Mouse (Mus musculus) megakaryocyte, embryonic 14.5 days (primary cell): ENCODE results near the gene Atp6v1g2. TPM values are rescaled to one million over a fixed set of nuclear protein-coding genes. Genes with fewer than 3 reads are reported as not detected.

Source experiments
- H3K27me3 ChIP-seq: replicated peaks from 2 replicates; pipeline ENCODE3; 2012; ENCODE audit warnings: inconsistent platforms
- H3K36me3 ChIP-seq: replicated peaks from 2 replicates; pipeline ENCODE3; 2012; ENCODE audit warnings: low read length, inconsistent platforms, mixed read lengths
- H3K4me1 ChIP-seq: 2 replicates; pipeline ENCODE4 v1.6.1; 2012; ENCODE audit warnings: inconsistent platforms
- H3K4me3 ChIP-seq: replicated peaks from 2 replicates; pipeline ENCODE3; 2012; ENCODE audit warnings: moderate library complexity, mild to moderate bottlenecking, inconsistent platforms
- H3K9me3 ChIP-seq: 2 replicates; pipeline ENCODE4 v1.6.1; 2012; ENCODE audit warnings: inconsistent platforms
- FLI1 ChIP-seq: IDR thresholded peaks from 2 replicates; pipeline ENCODE4 v1.6.1; 2012; ENCODE audit warnings: low read length, inconsistent platforms, mixed read lengths
- GATA1 ChIP-seq: IDR thresholded peaks from 3 replicates; pipeline ENCODE4 v1.6.1; 2012; ENCODE audit warnings: mixed read lengths, low read length, inconsistent platforms, borderline replicate concordance
- polyA plus RNA-seq: library from polyadenylated mRNA; stranded (reverse); fragments of >175 nt; gene quantifications from 2 replicates; pipeline ENCODE4 v1.2.3, GENCODE M21; 2012; ENCODE audit warnings: low replicate concordance; ENCODE audit not compliant: insufficient read depth

The Atp6v1g2 gene
- polyA plus RNA-seq, 1 experiment = 0.86 TPM

GRCm38 (mm10) chr17:35193881-35194843, 39.3 kb upstream of the Atp6v1g2 start, which contains the start of gene Ltb:
Ltb (plus strand) TSS chr17:35194439.
- Histone ChIP-seq H3K4me1 (peaks cover 89% of the 10 kb centered on the region), H3K36me3 (peaks cover 6% of the 10 kb centered on the region), H3K9me3 (no peaks in the 10 kb centered on the region), H3K4me3 (peak within 1 kb of the TSS; percentile 97), H3K27me3 (no peaks in the 10 kb centered on the region)
- TF ChIP-seq FLI1 (no peak), GATA1 (no peak)

- Histone ChIP-seq H3K4me3 (peak overlapping the region; percentile 97), H3K27me3 (no peaks in the 10 kb centered on the region), H3K36me3 (peaks cover 13% of the 10 kb centered on the region), H3K9me3 (no peaks in the 10 kb centered on the region), H3K4me1 (peaks cover 89% of the 10 kb centered on the region)
- TF ChIP-seq FLI1 (no peak), GATA1 (no peak)
Measured at GRCm38 (mm10) chr17:35194844-35195630, 38.4 kb upstream of the Atp6v1g2 start.

GRCm38 (mm10) chr17:35195631-35196320, 37.7 kb upstream of the Atp6v1g2 start:
- H3K9me3 ChIP-seq = no peaks in the 10 kb centered on the region
- H3K4me3 ChIP-seq = peak overlapping the region; percentile 97
- peaks cover 89% of the 10 kb centered on the region for H3K4me1 ChIP-seq
- TF ChIP-seq FLI1 (no peak), GATA1 (no peak)
- H3K36me3 ChIP-seq = peaks cover 16% of the 10 kb centered on the region
- H3K27me3 ChIP-seq = no peaks in the 10 kb centered on the region

- peaks cover 89% of the 10 kb centered on the region for H3K4me1 ChIP-seq
- H3K9me3 ChIP-seq = no peaks in the 10 kb centered on the region
- H3K36me3 ChIP-seq = peaks cover 16% of the 10 kb centered on the region
- H3K27me3 ChIP-seq = no peaks in the 10 kb centered on the region
- TF ChIP-seq FLI1 = no peak
- no peak for TF ChIP-seq GATA1
- peak overlapping the region; percentile 97 for H3K4me3 ChIP-seq
Measured at GRCm38 (mm10) chr17:35196321-35196641, 37.2 kb upstream of the Atp6v1g2 start.

GRCm38 (mm10) chr17:35197126-35197525, 36.3 kb upstream of the Atp6v1g2 start:
- H3K4me1 ChIP-seq = peaks cover 89% of the 10 kb centered on the region
- no peaks in the 10 kb centered on the region for H3K27me3 ChIP-seq

GRCm38 (mm10) chr17:35198029-35198428, 35.4 kb upstream of the Atp6v1g2 start:
- TF ChIP-seq FLI1 (no peak), GATA1 (no peak)
- Histone ChIP-seq H3K9me3 (no peaks in the 10 kb centered on the region), H3K27me3 (no peaks in the 10 kb centered on the region), H3K4me3 (no peak overlapping the region), H3K4me1 (peaks cover 93% of the 10 kb centered on the region), H3K36me3 (peaks cover 16% of the 10 kb centered on the region)

More at GRCm38 (mm10) chr17:35197126-35197525, 36.3 kb upstream of the Atp6v1g2 start:
- TF ChIP-seq GATA1 (no peak), FLI1 (no peak)
- H3K36me3 ChIP-seq = peaks cover 16% of the 10 kb centered on the region
- H3K4me3 ChIP-seq = peak overlapping the region; percentile 97
- H3K9me3 ChIP-seq = no peaks in the 10 kb centered on the region

GRCm38 (mm10) chr17:35198946-35199345, 34.5 kb upstream of the Atp6v1g2 start:
- Histone ChIP-seq H3K4me1 (peaks cover 89% of the 10 kb centered on the region), H3K27me3 (peaks cover 7% of the 10 kb centered on the region)
- no peak for TF ChIP-seq GATA1
- no peak for TF ChIP-seq FLI1

GRCm38 (mm10) chr17:35200398-35200797, 33.1 kb upstream of the Atp6v1g2 start:
- Histone ChIP-seq H3K4me3 (peak overlapping the region; percentile 95), H3K36me3 (peaks cover 16% of the 10 kb centered on the region), H3K4me1 (peaks cover 89% of the 10 kb centered on the region), H3K9me3 (no peaks in the 10 kb centered on the region), H3K27me3 (peaks cover 15% of the 10 kb centered on the region)
- TF ChIP-seq GATA1 (no peak), FLI1 (no peak; the same call in 1 of the 2 replicates)

More at GRCm38 (mm10) chr17:35198946-35199345, 34.5 kb upstream of the Atp6v1g2 start:
- Histone ChIP-seq H3K36me3 (peaks cover 16% of the 10 kb centered on the region), H3K9me3 (no peaks in the 10 kb centered on the region), H3K4me3 (peak overlapping the region; percentile 55)

GRCm38 (mm10) chr17:35201128-35201527, 32.3 kb upstream of the Atp6v1g2 start:
- Histone ChIP-seq H3K27me3 (peaks cover 15% of the 10 kb centered on the region), H3K4me1 (peaks cover 82% of the 10 kb centered on the region)

More at GRCm38 (mm10) chr17:35201128-35201527, 32.3 kb upstream of the Atp6v1g2 start:
- no peaks in the 10 kb centered on the region for H3K9me3 ChIP-seq
- H3K36me3 ChIP-seq = peaks cover 16% of the 10 kb centered on the region
- TF ChIP-seq GATA1 (no peak), FLI1 (no peak)
- peak overlapping the region; percentile 95 for H3K4me3 ChIP-seq
